Mouse (Mus musculus): ENCODE results near the gene Gm12184.

GRCm38 (mm10) chr11:48872695-48873300, 46.3 kb upstream of the Gm12184 start:
- TF ChIP-seq CTCF (IDR thresholded peaks at IDR 0.05; ENCODE audit: low read depth, low read length) (no peak), GATA1 (IDR thresholded peaks at IDR 0.05; ENCODE audit: borderline replicate concordance, low read length) (no peak), POLR2AphosphoS5 (IDR thresholded peaks at IDR 0.05; ENCODE audit: insufficient replicate concordance, low read depth, low read length) (no peak), TAL1 (conservative IDR thresholded peaks at IDR 0.05; ENCODE audit: low read depth, low read length) (no peak), GATA2 (IDR thresholded peaks at IDR 0.05; ENCODE audit: borderline replicate concordance, low read depth, low read length) (no peak)
